Mouse (Mus musculus) liver, embryonic 14.5 days (tissue): ENCODE measurements around the gene Slc39a1. TPM values are rescaled to one million over a fixed set of nuclear protein-coding genes. Genes with fewer than 3 reads are reported as not detected.
"Not testable (repeated sequence)": the region's sequence is repeated elsewhere in the genome, so short reads cannot be mapped to it uniquely, and the experiment has no call there.

ENCODE experiments used
- ATAC-seq: fragments of 200-750 bp; cut with Nextera tagmentation; 2 replicates; pipeline ENCODE4 v1.8.0; 2017; ENCODE audit warnings: moderate number of reproducible peaks, mild to moderate bottlenecking, moderate library complexity; ENCODE audit not compliant: insufficient read depth
- DNase-seq, 3 experiments: peaks; one replicate each; pipeline ENCODE4 v3.0.0-alpha.2; 2012 to 2013; ENCODE audit warnings: low read depth in 3 of 3, low spot score in 3 of 3
- H3K27ac ChIP-seq: fragments of 300-500 bp; sonication (generic); 2 replicates; pipeline ENCODE4 v1.5.1; 2014; ENCODE audit warnings: moderate library complexity, mild to moderate bottlenecking, control low read depth, inconsistent platforms
- H3K27me3 ChIP-seq: fragments of 300-500 bp; sonication (generic); 2 replicates; pipeline ENCODE4 v1.6.1; 2014; ENCODE audit warnings: mild to moderate bottlenecking, low read length, moderate library complexity; ENCODE audit not compliant: control insufficient read depth, insufficient read depth
- H3K36me3 ChIP-seq: fragments of 300-500 bp; sonication (generic); replicated peaks from 2 replicates; pipeline ENCODE4 v1.6.1; 2014; ENCODE audit warnings: low read depth; ENCODE audit not compliant: control insufficient read depth, insufficient read depth
- H3K4me1 ChIP-seq, 2 experiments: fragments of 200-500 bp in 1 of 2; fragments of 300-500 bp in 1 of 2; sonication (generic) in 1 of 2; replicated peaks; 2 replicates each; pipeline ENCODE4 v1.6.1; 2012 to 2014; ENCODE audit warnings: antibody characterized with exemption in 1 of 2, inconsistent platforms in 1 of 2, low read length in 1 of 2; ENCODE audit not compliant: control insufficient read depth in 2 of 2, insufficient read depth in 2 of 2
- H3K4me2 ChIP-seq: fragments of 300-500 bp; sonication (generic); 2 replicates; pipeline ENCODE4 v1.6.1; 2014; ENCODE audit warnings: low read depth, mild to moderate bottlenecking, control low read depth, moderate library complexity
- H3K4me3 ChIP-seq, 2 experiments: fragments of 200-500 bp in 1 of 2; fragments of 300-500 bp in 1 of 2; sonication (generic) in 1 of 2; 2 replicates each; pipeline ENCODE4 v1.5.1; 2012 to 2014; ENCODE audit warnings: low read depth in 2 of 2, low read length in 2 of 2, mild to moderate bottlenecking in 2 of 2, control low read depth in 1 of 2, inconsistent platforms in 1 of 2, moderate library complexity in 1 of 2; ENCODE audit not compliant: insufficient read depth in 1 of 2
- H3K9ac ChIP-seq: fragments of 300-500 bp; sonication (generic); replicated peaks from 2 replicates; pipeline ENCODE4 v1.6.1; 2014; ENCODE audit warnings: mild to moderate bottlenecking, control low read depth, moderate library complexity
- H3K9me3 ChIP-seq: fragments of 300-500 bp; sonication (generic); 2 replicates; pipeline ENCODE4 v1.6.1; 2016; ENCODE audit warnings: low read length, mixed read lengths; ENCODE audit not compliant: control insufficient read depth
- CTCF ChIP-seq: IDR thresholded peaks from 2 replicates; pipeline ENCODE4 v1.5.1; 2016; ENCODE audit warnings: antibody characterized with exemption, low read depth, control low read depth
- EP300 ChIP-seq: IDR thresholded peaks from 2 replicates; pipeline ENCODE4 v1.6.1; 2016; ENCODE audit warnings: antibody characterized with exemption, low read depth
- WGBS: fragments of 180-500 bp; shearing (Covaris S2); extraction: QIAGEN DNeasy Blood & Tissue Kit; methylation state at CpG from one replicate; pipeline ENCODE4 v1.1.7; 2014; ENCODE audit not compliant: insufficient replicate concordance; 5-methylcytosine and 5-hydroxymethylcytosine counted together
- polyA plus RNA-seq, 2 experiments: library from polyadenylated mRNA; depleted of rRNA in 1 of 2; stranded (reverse) in 1 of 2; unstranded in 1 of 2; fragments of >200 nt; fragmentation: Nextera tagmentation in 1 of 2; extraction: Ambion mirVana in 1 of 2; gene quantifications; 2 replicates each; pipeline versions ENCODE4 v1.2.1 to v1.2.3; 2012 to 2014

Gene Slc39a1
- polyA plus RNA-seq, 2 experiments, result 9.8 to 24.1 TPM

GRCm38 (mm10) chr3:90284150-90284549, 36.2 kb downstream of the Slc39a1 start:
- no peak overlapping the region for H3K4me3 ChIP-seq
- WGBS, result 84% methylated on average over 2 of the region's 2 CpGs

GRCm38 (mm10) chr3:90289403-90289802, 41.4 kb downstream of the Slc39a1 start:
- ATAC-seq, H3K27me3 ChIP-seq, H3K9ac ChIP-seq, DNase-seq, H3K4me2 ChIP-seq, H3K27ac ChIP-seq, H3K9me3 ChIP-seq, H3K4me3 ChIP-seq, H3K36me3 ChIP-seq: not testable (repeated sequence)
- peaks cover 9 to 11% of the 10 kb centered on the region in 2 experiments for H3K4me1 ChIP-seq
- WGBS, result 50% methylated on average over 2 of the region's 3 CpGs

More at GRCm38 (mm10) chr3:90284150-90284549, 36.2 kb downstream of the Slc39a1 start:
- Histone ChIP-seq H3K9me3 (no peaks in the 10 kb centered on the region), H3K9ac (no peak overlapping the region), H3K27ac (no peak overlapping the region), H3K4me1 (no peaks in the 10 kb centered on the region), H3K27me3 (no peaks in the 10 kb centered on the region), H3K36me3 (no peaks in the 10 kb centered on the region), H3K4me2 (no peak overlapping the region)
- ATAC-seq, result no peak
- DNase-seq, result no peak
- no peak for TF ChIP-seq EP300
- peak; percentile 29; the same call in 1 of the 2 replicates for TF ChIP-seq CTCF

- ATAC-seq, result no peak
- Histone ChIP-seq H3K9ac (no peak overlapping the region), H3K4me2 (no peak overlapping the region), H3K4me1 (peaks cover 19% of the 10 kb centered on the region in 2 experiments), H3K27me3 (no peaks in the 10 kb centered on the region), H3K27ac (no peak overlapping the region), H3K36me3 (no peaks in the 10 kb centered on the region), H3K9me3 (no peaks in the 10 kb centered on the region), H3K4me3 (no peak overlapping the region)
- no peak for DNase-seq
- 79% methylated on average over 1 of the region's 1 CpGs for WGBS
- TF ChIP-seq CTCF (0 out of 2 replicates have a peak, but pooled peaks have one; percentile 8), EP300 (no peak)
These were observed 42.6 kb downstream of the Slc39a1 start for GRCm38 (mm10) chr3:90290602-90291001.

GRCm38 (mm10) chr3:90291982-90292344, 44.0 kb downstream of the Slc39a1 start:
- ATAC-seq (no peak), DNase-seq (no peak)
- H3K36me3 ChIP-seq, result no peaks in the 10 kb centered on the region
- H3K4me2 ChIP-seq, result peak overlapping the region; percentile 93
- TF ChIP-seq CTCF, result no peak
- no peak for TF ChIP-seq EP300
- H3K9me3 ChIP-seq, result no peaks in the 10 kb centered on the region
- H3K9ac ChIP-seq, result peak overlapping the region; percentile 90; the same call in 1 of the 2 replicates
- H3K27ac ChIP-seq, result peak overlapping the region; percentile 91
- peak overlapping the region; percentile 76 to 97; a peak in 3 of 4 replicates for H3K4me3 ChIP-seq
- WGBS, result 24% methylated on average over 2 of the region's 2 CpGs
- no peaks in the 10 kb centered on the region for H3K27me3 ChIP-seq
- peaks cover 19% of the 10 kb centered on the region in 2 experiments for H3K4me1 ChIP-seq

- DNase-seq (peak; percentile 99 to 100 (median 100)), ATAC-seq (peak; percentile 96)
- WGBS, result under 1% methylated on average over 47 of the region's 47 CpGs
These were observed 44.6 kb downstream of the Slc39a1 start, which contains the start of gene Gatad2b for GRCm38 (mm10) chr3:90292345-90293275. Gatad2b (plus strand) TSS chr3:90293178.

More at GRCm38 (mm10) chr3:90292345-90293275, 44.6 kb downstream of the Slc39a1 start, which contains the start of gene Gatad2b:
- H3K9me3 ChIP-seq, result no peaks in the 10 kb centered on the region
- H3K4me1 ChIP-seq, result peaks cover 19% of the 10 kb centered on the region in 2 experiments
- H3K27me3 ChIP-seq, result no peaks in the 10 kb centered on the region
- H3K36me3 ChIP-seq, result no peaks in the 10 kb centered on the region
- H3K27ac ChIP-seq, result peak within 1 kb of the TSS; percentile 91
- peak within 1 kb of the TSS; percentile 95 for H3K4me2 ChIP-seq
- peak within 1 kb of the TSS; percentile 98 for H3K9ac ChIP-seq
- H3K4me3 ChIP-seq, result peak within 1 kb of the TSS; percentile 81 to 97
- TF ChIP-seq CTCF, result no peak
- no peak for TF ChIP-seq EP300
